Comparison of ENCODE assay signal across 22 mouse cellular contexts in the genomic region with DNA sequence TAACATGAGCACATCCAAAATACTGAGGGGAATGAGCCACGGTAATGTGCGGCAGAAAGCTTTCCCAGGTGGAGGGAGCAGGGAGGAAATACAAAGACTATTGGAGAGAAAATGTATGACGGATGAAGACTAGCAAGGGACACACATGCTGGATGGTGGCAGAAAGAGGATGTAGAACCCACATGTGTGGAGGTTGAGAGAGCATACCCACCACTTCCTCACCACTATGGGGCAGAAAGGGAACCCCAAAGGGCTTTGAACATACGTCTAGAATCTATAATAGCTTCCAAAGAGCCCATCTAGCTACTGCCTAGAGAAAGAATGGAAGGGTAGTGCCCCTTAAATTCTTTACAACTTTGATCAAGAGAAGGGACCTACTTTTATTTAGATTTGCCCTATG.
A peak's percentile ranks its signal among the peaks of the same experiment; 100 is the strongest.
DNase-seq lines count a peak whose midpoint lies in the region; ATAC-seq lines count a peak whose summit lies in the region.
"Had no signal": no experiment of that assay in that cellular context is flagged by ENCODE, and none has a peak within 500 bp of the region (broad histone marks: within the 10 kb centered on the region; RNA-seq: fewer than 3 reads in every experiment).

No protein-coding gene starts in this region.

- H3K4me2 ChIP-seq in liver, embryonic 11.5 days: no peak overlapping the region
- H3K4me2 ChIP-seq in liver, embryonic 12.5 days: no peak overlapping the region
- H3K4me2 ChIP-seq: embryonic facial prominence, embryonic 15.5 days; hindbrain, embryonic 15.5 days; liver, embryonic 15.5 days had no signal

- H3K36me3 ChIP-seq in liver, embryonic 11.5 days (ENCODE audit: control insufficient read depth, insufficient read depth, low read length): no peaks in the 10 kb centered on the region
- H3K36me3 ChIP-seq in liver, embryonic 12.5 days: no peaks in the 10 kb centered on the region
- no peaks in the 10 kb centered on the region for H3K36me3 ChIP-seq in limb, embryonic 10.5 days
- H3K36me3 ChIP-seq: embryonic facial prominence, embryonic 15.5 days; hindbrain, embryonic 15.5 days; liver, embryonic 15.5 days; midbrain, embryonic 10.5 days had no signal

- intact Hi-C loops in left cerebral cortex, postnatal 4 days (cut with DNase I): no loop called here

- ATAC-seq in liver, embryonic 11.5 days (replicated peaks; ENCODE audit: low FRiP score): no peak
- no peak for ATAC-seq in liver, embryonic 12.5 days
- ATAC-seq in CD4-positive, CD25-positive, alpha-beta regulatory T cell, adult 4 months: no peak
- ATAC-seq: activated CD4-positive, CD25-positive, alpha-beta regulatory T cell, adult 4 months had no signal

- no peak overlapping the region for H3K27ac ChIP-seq in liver, embryonic 11.5 days (ENCODE audit: low read depth, low read length)
- no peak overlapping the region for H3K27ac ChIP-seq in liver, embryonic 12.5 days
- H3K27ac ChIP-seq in limb, embryonic 10.5 days: peak overlapping the region; percentile 31; the same call in 1 of the 2 replicates
- H3K27ac ChIP-seq: embryonic facial prominence, embryonic 15.5 days; hindbrain, embryonic 15.5 days; liver, embryonic 15.5 days; midbrain, embryonic 10.5 days had no signal

- no peak overlapping the region for H3K9ac ChIP-seq in liver, embryonic 11.5 days (ENCODE audit: low read depth, low read length)
- H3K9ac ChIP-seq in liver, embryonic 12.5 days: no peak overlapping the region
- H3K9ac ChIP-seq: embryonic facial prominence, embryonic 15.5 days; forebrain, postnatal 0 days; hindbrain, embryonic 15.5 days; liver, embryonic 15.5 days had no signal

- peak; percentile 20 for DNase-seq in liver, embryonic 11.5 days (ENCODE audit: low spot score)
- DNase-seq in c-Kit-positive CD71-negative TER-119-negative erythroid progenitor cells, embryonic 14.5 days (ENCODE audit: low read depth): peak; percentile 16
- DNase-seq in limb, embryonic 10.5 days (ENCODE audit: low spot score): no peak
- peak; percentile 16 for DNase-seq in thymus, postnatal 25 days
- no peak for DNase-seq in left cerebral cortex, postnatal 4 days
- DNase-seq: adrenal gland, adult 8-10 months; B cell, adult 2 months; cerebellum, adult 18-20 months; cerebellum, postnatal 25 days; forebrain, postnatal 0 days; gastrocnemius, postnatal 14 days; heart, adult 18-20 months; kidney, adult 8-10 months; kidney, postnatal 10 days; lung, postnatal 4 days had no signal

- H3K4me1 ChIP-seq in liver, embryonic 11.5 days (replicated peaks; ENCODE audit: control insufficient read depth, insufficient read depth, low read length): peaks cover 5% of the 10 kb centered on the region; the same call in 1 of the 2 replicates
- H3K4me1 ChIP-seq in liver, embryonic 12.5 days: peaks cover 11% of the 10 kb centered on the region; the same call in 1 of the 2 replicates
- H3K4me1 ChIP-seq in limb, embryonic 10.5 days: peaks cover 56% of the 10 kb centered on the region
- H3K4me1 ChIP-seq: liver, embryonic 15.5 days had no signal

- 59% methylated on average over 4 of the region's 4 CpGs for WGBS in liver, embryonic 11.5 days
- 48% methylated on average over 4 of the region's 4 CpGs for WGBS in liver, embryonic 12.5 days (ENCODE audit: insufficient replicate concordance)
- WGBS in limb, embryonic 10.5 days: 76% methylated on average over 4 of the region's 4 CpGs

- no peak overlapping the region for H3K4me3 ChIP-seq in liver, embryonic 11.5 days (ENCODE audit: low read depth, low read length)
- H3K4me3 ChIP-seq in liver, embryonic 12.5 days: no peak overlapping the region
- H3K4me3 ChIP-seq in limb, embryonic 10.5 days: no peak overlapping the region
- H3K4me3 ChIP-seq: embryonic facial prominence, embryonic 15.5 days; hindbrain, embryonic 15.5 days; liver, embryonic 15.5 days; midbrain, embryonic 10.5 days had no signal

- H3K27me3 ChIP-seq in liver, embryonic 11.5 days (replicated peaks; ENCODE audit: control insufficient read depth, insufficient read depth, low read length): no peaks in the 10 kb centered on the region
- H3K27me3 ChIP-seq in liver, embryonic 12.5 days (replicated peaks): no peaks in the 10 kb centered on the region; the same call in none of the 2 replicates
- no peaks in the 10 kb centered on the region for H3K27me3 ChIP-seq in limb, embryonic 10.5 days (ENCODE audit: low read depth, poor library complexity, severe bottlenecking)
- H3K27me3 ChIP-seq: embryonic facial prominence, embryonic 15.5 days; hindbrain, embryonic 15.5 days; liver, embryonic 15.5 days had no signal

- no peaks in the 10 kb centered on the region for H3K9me3 ChIP-seq in liver, embryonic 11.5 days (ENCODE audit: control insufficient read depth, low read length)
- H3K9me3 ChIP-seq in liver, embryonic 12.5 days (replicated peaks): no peaks in the 10 kb centered on the region
- H3K9me3 ChIP-seq in limb, embryonic 10.5 days (replicated peaks): no peaks in the 10 kb centered on the region
- H3K9me3 ChIP-seq: embryonic facial prominence, embryonic 15.5 days; hindbrain, embryonic 15.5 days; liver, embryonic 15.5 days; midbrain, embryonic 10.5 days had no signal

Comparison
In these comparisons a context has a peak if more than half of its experiments do, and no peak if none do; other contexts are left out.
1. DNase-seq: peak in liver, embryonic 11.5 days (single experiment), c-Kit-positive CD71-negative TER-119-negative erythroid progenitor cells, embryonic 14.5 days (single experiment) and thymus, postnatal 25 days (single experiment); none in limb, embryonic 10.5 days (single experiment) and left cerebral cortex, postnatal 4 days (single experiment).